Mouse (Mus musculus): Measurements from ENCODE around the gene Atp5d. TPM values are rescaled to one million over a fixed set of nuclear protein-coding genes. Genes with fewer than 3 reads are reported as not detected.
A peak's percentile ranks its signal among the peaks of the same experiment; 100 is the strongest.

Gene Atp5d
- polyA plus RNA-seq, 1 experiment from 2014 or later, result 475 TPM

GRCm38 (mm10) chr10:80114341-80115284, 23.8 kb upstream of the Atp5d start:
- 4% methylated on average over 27 of the region's 27 CpGs for WGBS
- H3K4me2 ChIP-seq (ENCODE audit: low read depth, low read length), result peak overlapping the region; percentile 54
- peak overlapping the region; percentile 83 for H3K27ac ChIP-seq (replicated peaks; ENCODE audit: low read depth, low read length)
- no peaks in the 10 kb centered on the region for H3K9me3 ChIP-seq (ENCODE audit: control insufficient read depth, low read length)
- no peaks in the 10 kb centered on the region for H3K27me3 ChIP-seq (replicated peaks; ENCODE audit: control insufficient read depth, insufficient read depth, low read length)
- H3K36me3 ChIP-seq (ENCODE audit: control insufficient read depth, insufficient read depth, low read length), result peaks cover 12% of the 10 kb centered on the region; the same call in 1 of the 2 replicates
- H3K9ac ChIP-seq (ENCODE audit: low read depth, low read length), result peak overlapping the region; percentile 50
- peak overlapping the region; percentile 99 for H3K4me3 ChIP-seq (ENCODE audit: low read depth, low read length)
- DNase-seq (ENCODE audit: low spot score) (peak; percentile 96), ATAC-seq (ENCODE audit: low read depth) (peak; percentile 47)
- peaks cover 15% of the 10 kb centered on the region for H3K4me1 ChIP-seq (ENCODE audit: control insufficient read depth, insufficient read depth, low read length)

GRCm38 (mm10) chr10:80115290-80115943, 23.0 kb upstream of the Atp5d start, which contains the start of gene Stk11:
Gene Stk11, plus strand, starts transcription at chr10:80115803.
- H3K36me3 ChIP-seq (ENCODE audit: control insufficient read depth, insufficient read depth, low read length), result peaks cover 19% of the 10 kb centered on the region; the same call in 1 of the 2 replicates

GRCm38 (mm10) chr10:80115944-80116335, 22.5 kb upstream of the Atp5d start:
- ATAC-seq (ENCODE audit: low read depth), result no peak
- Histone ChIP-seq H3K4me2 (ENCODE audit: low read depth, low read length) (peak overlapping the region; percentile 90), H3K4me3 (ENCODE audit: low read depth, low read length) (peak overlapping the region; percentile 99), H3K9ac (ENCODE audit: low read depth, low read length) (peak overlapping the region; percentile 95), H3K36me3 (ENCODE audit: control insufficient read depth, insufficient read depth, low read length) (peaks cover 24% of the 10 kb centered on the region; the same call in 1 of the 2 replicates), H3K27me3 (replicated peaks; ENCODE audit: control insufficient read depth, insufficient read depth, low read length) (no peaks in the 10 kb centered on the region), H3K27ac (replicated peaks; ENCODE audit: low read depth, low read length) (peak overlapping the region; percentile 84), H3K4me1 (ENCODE audit: control insufficient read depth, insufficient read depth, low read length) (peaks cover 15% of the 10 kb centered on the region), H3K9me3 (ENCODE audit: control insufficient read depth, low read length) (no peaks in the 10 kb centered on the region)
- WGBS, result 0% methylated on average over 46 of the region's 63 CpGs
- no peak for DNase-seq (ENCODE audit: low spot score)

More at GRCm38 (mm10) chr10:80115290-80115943, 23.0 kb upstream of the Atp5d start, which contains the start of gene Stk11:
- H3K4me1 ChIP-seq (ENCODE audit: control insufficient read depth, insufficient read depth, low read length), result peaks cover 15% of the 10 kb centered on the region
- H3K4me3 ChIP-seq (ENCODE audit: low read depth, low read length), result peak within 1 kb of the TSS; percentile 99
- peak within 1 kb of the TSS; percentile 90 for H3K4me2 ChIP-seq (ENCODE audit: low read depth, low read length)
- ATAC-seq (ENCODE audit: low read depth) (peak; percentile 98), DNase-seq (ENCODE audit: low spot score) (peak; percentile 100)
- H3K27ac ChIP-seq (replicated peaks; ENCODE audit: low read depth, low read length), result peak within 1 kb of the TSS; percentile 84
- 1% methylated on average over 49 of the region's 70 CpGs for WGBS
- peak within 1 kb of the TSS; percentile 95 for H3K9ac ChIP-seq (ENCODE audit: low read depth, low read length)
- H3K9me3 ChIP-seq (ENCODE audit: control insufficient read depth, low read length), result no peaks in the 10 kb centered on the region
- no peaks in the 10 kb centered on the region for H3K27me3 ChIP-seq (replicated peaks; ENCODE audit: control insufficient read depth, insufficient read depth, low read length)

GRCm38 (mm10) chr10:80116563-80116926, 21.9 kb upstream of the Atp5d start:
- WGBS, result under 1% methylated on average over 26 of the region's 27 CpGs
- Histone ChIP-seq H3K9me3 (ENCODE audit: control insufficient read depth, low read length) (no peaks in the 10 kb centered on the region), H3K4me1 (ENCODE audit: control insufficient read depth, insufficient read depth, low read length) (peaks cover 15% of the 10 kb centered on the region), H3K27me3 (replicated peaks; ENCODE audit: control insufficient read depth, insufficient read depth, low read length) (no peaks in the 10 kb centered on the region), H3K27ac (replicated peaks; ENCODE audit: low read depth, low read length) (no peak overlapping the region), H3K4me2 (ENCODE audit: low read depth, low read length) (peak overlapping the region; percentile 90), H3K9ac (ENCODE audit: low read depth, low read length) (peak overlapping the region; percentile 95), H3K36me3 (ENCODE audit: control insufficient read depth, insufficient read depth, low read length) (peaks cover 30% of the 10 kb centered on the region), H3K4me3 (ENCODE audit: low read depth, low read length) (peak overlapping the region; percentile 99)
- DNase-seq (ENCODE audit: low spot score), result no peak
- no peak for ATAC-seq (ENCODE audit: low read depth)

- H3K27ac ChIP-seq (replicated peaks; ENCODE audit: low read depth, low read length), result peak overlapping the region; percentile 28; the same call in 1 of the 2 replicates
- ATAC-seq (ENCODE audit: low read depth) (no peak), DNase-seq (ENCODE audit: low spot score) (no peak)
- H3K4me3 ChIP-seq (ENCODE audit: low read depth, low read length), result peak overlapping the region; percentile 99
- H3K9ac ChIP-seq (ENCODE audit: low read depth, low read length), result peak overlapping the region; percentile 95
- H3K27me3 ChIP-seq (replicated peaks; ENCODE audit: control insufficient read depth, insufficient read depth, low read length), result no peaks in the 10 kb centered on the region
- H3K9me3 ChIP-seq (ENCODE audit: control insufficient read depth, low read length), result no peaks in the 10 kb centered on the region
- WGBS, result 2% methylated on average over 27 of the region's 30 CpGs
- H3K4me1 ChIP-seq (ENCODE audit: control insufficient read depth, insufficient read depth, low read length), result peaks cover 15% of the 10 kb centered on the region
- H3K36me3 ChIP-seq (ENCODE audit: control insufficient read depth, insufficient read depth, low read length), result peaks cover 35% of the 10 kb centered on the region
- peak overlapping the region; percentile 90 for H3K4me2 ChIP-seq (ENCODE audit: low read depth, low read length)
Observed at GRCm38 (mm10) chr10:80116927-80117691, 21.3 kb upstream of the Atp5d start.

GRCm38 (mm10) chr10:80117736-80118135, 20.7 kb upstream of the Atp5d start:
- H3K4me1 ChIP-seq (ENCODE audit: control insufficient read depth, insufficient read depth, low read length), result peaks cover 15% of the 10 kb centered on the region
- H3K27me3 ChIP-seq (replicated peaks; ENCODE audit: control insufficient read depth, insufficient read depth, low read length), result no peaks in the 10 kb centered on the region
- H3K9me3 ChIP-seq (ENCODE audit: control insufficient read depth, low read length), result no peaks in the 10 kb centered on the region
- DNase-seq (ENCODE audit: low spot score) (no peak), ATAC-seq (ENCODE audit: low read depth) (no peak)
- H3K4me2 ChIP-seq (ENCODE audit: low read depth, low read length), result peak overlapping the region; percentile 90
- peak overlapping the region; percentile 99 for H3K4me3 ChIP-seq (ENCODE audit: low read depth, low read length)
- H3K9ac ChIP-seq (ENCODE audit: low read depth, low read length), result peak overlapping the region; percentile 95
- WGBS, result 58% methylated on average over 1 of the region's 1 CpGs
- peaks cover 37% of the 10 kb centered on the region for H3K36me3 ChIP-seq (ENCODE audit: control insufficient read depth, insufficient read depth, low read length)
- peak overlapping the region; percentile 28 for H3K27ac ChIP-seq (replicated peaks; ENCODE audit: low read depth, low read length)

- WGBS, result 60% methylated on average over 6 of the region's 6 CpGs
- peak overlapping the region; percentile 95 for H3K9ac ChIP-seq (ENCODE audit: low read depth, low read length)
- H3K4me2 ChIP-seq (ENCODE audit: low read depth, low read length), result peak overlapping the region; percentile 90
- no peak for ATAC-seq (ENCODE audit: low read depth)
- H3K36me3 ChIP-seq (ENCODE audit: control insufficient read depth, insufficient read depth, low read length), result peaks cover 38% of the 10 kb centered on the region
- no peaks in the 10 kb centered on the region for H3K27me3 ChIP-seq (replicated peaks; ENCODE audit: control insufficient read depth, insufficient read depth, low read length)
- H3K27ac ChIP-seq (replicated peaks; ENCODE audit: low read depth, low read length), result peak overlapping the region; percentile 28; the same call in 1 of the 2 replicates
- H3K9me3 ChIP-seq (ENCODE audit: control insufficient read depth, low read length), result no peaks in the 10 kb centered on the region
- no peak for DNase-seq (ENCODE audit: low spot score)
- peaks cover 15% of the 10 kb centered on the region for H3K4me1 ChIP-seq (ENCODE audit: control insufficient read depth, insufficient read depth, low read length)
- peak overlapping the region; percentile 99 for H3K4me3 ChIP-seq (ENCODE audit: low read depth, low read length)
Observed at GRCm38 (mm10) chr10:80118552-80118951, 19.9 kb upstream of the Atp5d start.

GRCm38 (mm10) chr10:80120146-80120545, 18.3 kb upstream of the Atp5d start:
- peaks cover 54% of the 10 kb centered on the region for H3K36me3 ChIP-seq (ENCODE audit: control insufficient read depth, insufficient read depth, low read length)
- ATAC-seq (ENCODE audit: low read depth) (no peak), DNase-seq (ENCODE audit: low spot score) (no peak)
- no peak overlapping the region for H3K4me2 ChIP-seq (ENCODE audit: low read depth, low read length)
- peaks cover 15% of the 10 kb centered on the region for H3K4me1 ChIP-seq (ENCODE audit: control insufficient read depth, insufficient read depth, low read length)
- whole genome bisulfite sequencing, result 79% methylated on average over 2 of the region's 2 CpGs
- no peak overlapping the region for H3K9ac ChIP-seq (ENCODE audit: low read depth, low read length)
- H3K27ac ChIP-seq (replicated peaks; ENCODE audit: low read depth, low read length), result no peak overlapping the region
- H3K4me3 ChIP-seq (ENCODE audit: low read depth, low read length), result no peak overlapping the region
- H3K27me3 ChIP-seq (replicated peaks; ENCODE audit: control insufficient read depth, insufficient read depth, low read length), result no peaks in the 10 kb centered on the region
- H3K9me3 ChIP-seq (ENCODE audit: control insufficient read depth, low read length), result no peaks in the 10 kb centered on the region

Data from embryonic facial prominence, embryonic 14.5 days (tissue).